Mouse (Mus musculus): ENCODE data around the gene Ppp2r5b. TPM values are rescaled to one million over a fixed set of nuclear protein-coding genes. Genes with fewer than 3 reads are reported as not detected.

Gene Ppp2r5b
- total and polyA plus RNA-seq, 2 experiments: 3.2 to 14.5 TPM

GRCm38 (mm10) chr19:6204265-6204664 lies 31.4 kb downstream of the Ppp2r5b start:
- no peaks in the 10 kb centered on the region for H3K4me1 ChIP-seq (ENCODE audit: control insufficient read depth, insufficient read depth, low read length)
- no peak overlapping the region for H3K9ac ChIP-seq (ENCODE audit: low read depth, low read length)
- 79% methylated on average over 2 of the region's 2 CpGs for WGBS
- DNase-seq (ENCODE audit: extremely low read depth, low read depth, low spot score): no peak
- no peaks in the 10 kb centered on the region for H3K79me2 ChIP-seq (ENCODE audit: control insufficient read depth, insufficient read depth, low read length)
- no peaks in the 10 kb centered on the region for H3K27me3 ChIP-seq (ENCODE audit: control insufficient read depth, insufficient read depth, low read length)
- H3K36me3 ChIP-seq (ENCODE audit: control insufficient read depth, insufficient read depth, low read length): no peaks in the 10 kb centered on the region
- H3K27ac ChIP-seq (replicated peaks; ENCODE audit: insufficient read depth, low read depth, low read length): no peak overlapping the region
- H3K4me3 ChIP-seq (ENCODE audit: insufficient read depth, low read depth, low read length): no peak overlapping the region
- no peak for TF ChIP-seq POLR2A (IDR thresholded peaks at IDR 0.05; ENCODE audit: extremely low read depth, insufficient read depth, low read length)
- no peak for TF ChIP-seq CTCF (IDR thresholded peaks at IDR 0.05; ENCODE audit: low read depth, low read length)

- no peak for DNase-seq (ENCODE audit: extremely low read depth, low read depth, low spot score)
- Histone ChIP-seq H3K4me3 (ENCODE audit: insufficient read depth, low read depth, low read length) (no peak within 1 kb of the TSS), H3K36me3 (ENCODE audit: control insufficient read depth, insufficient read depth, low read length) (no peaks in the 10 kb centered on the region), H3K79me2 (ENCODE audit: control insufficient read depth, insufficient read depth, low read length) (no peaks in the 10 kb centered on the region), H3K27ac (replicated peaks; ENCODE audit: insufficient read depth, low read depth, low read length) (no peak within 1 kb of the TSS), H3K9ac (ENCODE audit: low read depth, low read length) (no peak within 1 kb of the TSS), H3K4me1 (ENCODE audit: control insufficient read depth, insufficient read depth, low read length) (no peaks in the 10 kb centered on the region), H3K27me3 (ENCODE audit: control insufficient read depth, insufficient read depth, low read length) (no peaks in the 10 kb centered on the region)
- WGBS: 80% methylated on average over 23 of the region's 23 CpGs
- TF ChIP-seq POLR2A (IDR thresholded peaks at IDR 0.05; ENCODE audit: extremely low read depth, insufficient read depth, low read length) (no peak), CTCF (IDR thresholded peaks at IDR 0.05; ENCODE audit: low read depth, low read length) (no peak)
Observed at GRCm38 (mm10) chr19:6184131-6184530, 51.5 kb downstream of the Ppp2r5b start, which contains the start of gene Majin. Gene Majin, plus strand, starts transcription at chr19:6184388.

DNA sequence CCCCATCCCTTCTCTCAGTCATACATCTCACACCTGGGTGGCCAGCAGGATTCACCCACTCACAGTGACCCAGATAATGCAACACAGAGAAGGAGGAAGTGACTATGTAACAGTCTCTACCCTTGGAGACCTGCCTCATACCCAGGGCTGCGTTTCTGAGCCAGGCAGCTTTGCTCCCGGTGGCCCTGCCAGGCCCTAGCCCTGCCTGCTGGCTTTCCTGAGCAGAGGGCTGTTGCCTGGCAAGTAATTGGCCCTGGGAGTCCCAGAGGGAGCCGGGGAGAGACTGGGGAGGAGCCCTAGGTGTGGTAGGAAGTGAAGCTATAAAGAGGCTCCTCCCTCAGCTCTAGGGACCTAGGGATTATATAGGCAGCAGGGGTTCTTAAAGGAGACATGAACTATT lies 53.1 kb downstream of the Ppp2r5b start:
- Histone ChIP-seq H3K4me3 (ENCODE audit: insufficient read depth, low read depth, low read length) (no peak overlapping the region), H3K4me1 (ENCODE audit: control insufficient read depth, insufficient read depth, low read length) (no peaks in the 10 kb centered on the region), H3K79me2 (ENCODE audit: control insufficient read depth, insufficient read depth, low read length) (no peaks in the 10 kb centered on the region), H3K9ac (ENCODE audit: low read depth, low read length) (no peak overlapping the region), H3K27me3 (ENCODE audit: control insufficient read depth, insufficient read depth, low read length) (no peaks in the 10 kb centered on the region), H3K36me3 (ENCODE audit: control insufficient read depth, insufficient read depth, low read length) (no peaks in the 10 kb centered on the region), H3K27ac (replicated peaks; ENCODE audit: insufficient read depth, low read depth, low read length) (no peak overlapping the region)
- 32% methylated on average over 3 of the region's 3 CpGs for WGBS
- no peak for DNase-seq (ENCODE audit: extremely low read depth, low read depth, low spot score)
- TF ChIP-seq POLR2A (IDR thresholded peaks at IDR 0.05; ENCODE audit: extremely low read depth, insufficient read depth, low read length) (no peak), CTCF (IDR thresholded peaks at IDR 0.05; ENCODE audit: low read depth, low read length) (no peak)

- 21% methylated on average over 5 of the region's 5 CpGs for WGBS
- Histone ChIP-seq H3K27ac (replicated peaks; ENCODE audit: insufficient read depth, low read depth, low read length) (no peak overlapping the region), H3K4me1 (ENCODE audit: control insufficient read depth, insufficient read depth, low read length) (no peaks in the 10 kb centered on the region), H3K27me3 (ENCODE audit: control insufficient read depth, insufficient read depth, low read length) (no peaks in the 10 kb centered on the region), H3K9ac (ENCODE audit: low read depth, low read length) (no peak overlapping the region), H3K4me3 (ENCODE audit: insufficient read depth, low read depth, low read length) (no peak overlapping the region), H3K79me2 (ENCODE audit: control insufficient read depth, insufficient read depth, low read length) (no peaks in the 10 kb centered on the region), H3K36me3 (ENCODE audit: control insufficient read depth, insufficient read depth, low read length) (no peaks in the 10 kb centered on the region)
- DNase-seq (ENCODE audit: extremely low read depth, low read depth, low spot score): no peak
- no peak for TF ChIP-seq POLR2A (IDR thresholded peaks at IDR 0.05; ENCODE audit: extremely low read depth, insufficient read depth, low read length)
- TF ChIP-seq CTCF (IDR thresholded peaks at IDR 0.05; ENCODE audit: low read depth, low read length): no peak
Observed at GRCm38 (mm10) chr19:6181629-6182028, 54.0 kb downstream of the Ppp2r5b start.

DNA sequence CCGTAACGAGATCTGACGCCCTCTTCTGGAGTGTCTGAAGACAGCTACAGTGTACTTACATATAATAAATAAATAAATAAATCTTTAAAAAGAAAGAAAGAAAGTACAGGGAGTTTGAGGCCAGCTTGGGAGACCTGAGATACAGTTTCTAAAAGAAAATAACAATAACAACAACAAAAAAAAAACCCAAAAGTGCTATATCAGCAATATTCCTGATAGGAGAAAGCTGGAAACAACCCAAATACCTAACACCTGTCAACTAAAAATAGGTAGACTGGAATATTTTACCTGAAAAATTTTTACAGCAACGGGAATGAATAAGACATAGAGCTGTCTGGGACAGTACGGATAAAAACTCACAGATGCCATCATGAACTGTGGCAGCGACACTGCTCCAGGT lies 56.9 kb downstream of the Ppp2r5b start:
- H3K36me3 ChIP-seq (ENCODE audit: control insufficient read depth, insufficient read depth, low read length): no peaks in the 10 kb centered on the region
- no peaks in the 10 kb centered on the region for H3K27me3 ChIP-seq (ENCODE audit: control insufficient read depth, insufficient read depth, low read length)
- WGBS: 91% methylated on average over 6 of the region's 6 CpGs
- DNase-seq (ENCODE audit: extremely low read depth, low read depth, low spot score): no peak
- no peaks in the 10 kb centered on the region for H3K4me1 ChIP-seq (ENCODE audit: control insufficient read depth, insufficient read depth, low read length)
- no peak overlapping the region for H3K9ac ChIP-seq (ENCODE audit: low read depth, low read length)
- TF ChIP-seq CTCF (IDR thresholded peaks at IDR 0.05; ENCODE audit: low read depth, low read length) (no peak), POLR2A (IDR thresholded peaks at IDR 0.05; ENCODE audit: extremely low read depth, insufficient read depth, low read length) (no peak)
- H3K27ac ChIP-seq (replicated peaks; ENCODE audit: insufficient read depth, low read depth, low read length): no peak overlapping the region
- no peak overlapping the region for H3K4me3 ChIP-seq (ENCODE audit: insufficient read depth, low read depth, low read length)
- no peaks in the 10 kb centered on the region for H3K79me2 ChIP-seq (ENCODE audit: control insufficient read depth, insufficient read depth, low read length)

Other genes starting within 250 kb of the Ppp2r5b start
- not detected in 2 replicates for gene Slc22a20, start 249.7 kb downstream of the Ppp2r5b start, total RNA-seq (2014; rRNA removed)
- gene Slc22a20, start 249.7 kb downstream of the Ppp2r5b start, polyA plus RNA-seq (2012; rRNA removed): not detected in 2 replicates
- 8.0 and 9.9 TPM in 2 replicates for gene Capn1, start 220.0 kb downstream of the Ppp2r5b start, total RNA-seq (2014; rRNA removed)
- 10.6 and 12.7 TPM in 2 replicates for gene Capn1, start 220.0 kb downstream of the Ppp2r5b start, polyA plus RNA-seq (2012; rRNA removed)
- 7.6 and 15.2 TPM in 2 replicates for gene Syvn1, start 189.3 kb downstream of the Ppp2r5b start, total RNA-seq (2014; rRNA removed)
- 53.0 and 64.7 TPM in 2 replicates for gene Syvn1, start 189.3 kb downstream of the Ppp2r5b start, polyA plus RNA-seq (2012; rRNA removed)
- gene Mrpl49, start 178.1 kb downstream of the Ppp2r5b start, total RNA-seq (2014; rRNA removed): 27.1 and 27.2 TPM in 2 replicates
- 13.6 and 16.8 TPM in 2 replicates for gene Mrpl49, start 178.1 kb downstream of the Ppp2r5b start, polyA plus RNA-seq (2012; rRNA removed)
- gene Fau, start 178.0 kb downstream of the Ppp2r5b start, total RNA-seq (2014; rRNA removed): 455 and 560 TPM in 2 replicates
- gene Fau, start 178.0 kb downstream of the Ppp2r5b start, polyA plus RNA-seq (2012; rRNA removed): 715 and 820 TPM in 2 replicates
- 10.9 and 12.6 TPM in 2 replicates for gene Znhit2, start 174.7 kb downstream of the Ppp2r5b start, total RNA-seq (2014; rRNA removed)
- 52.6 and 52.7 TPM in 2 replicates for gene Znhit2, start 174.7 kb downstream of the Ppp2r5b start, polyA plus RNA-seq (2012; rRNA removed)
- 185 and 210 TPM in 2 replicates for gene Tm7sf2, start 167.5 kb downstream of the Ppp2r5b start, total RNA-seq (2014; rRNA removed)
- gene Tm7sf2, start 167.5 kb downstream of the Ppp2r5b start, polyA plus RNA-seq (2012; rRNA removed): 433 and 503 TPM in 2 replicates
- gene Vps51, start 158.6 kb downstream of the Ppp2r5b start, total RNA-seq (2014; rRNA removed): 16.0 and 19.8 TPM in 2 replicates
- 30.4 and 36.3 TPM in 2 replicates for gene Vps51, start 158.6 kb downstream of the Ppp2r5b start, polyA plus RNA-seq (2012; rRNA removed)
- not detected in 2 replicates for gene Tmem262, start 155.8 kb downstream of the Ppp2r5b start, total RNA-seq (2014; rRNA removed)
- gene Tmem262, start 155.8 kb downstream of the Ppp2r5b start, polyA plus RNA-seq (2012; rRNA removed): not detected in 2 replicates
- 0.34 and 0.46 TPM in 2 replicates for gene Gm28374, start 153.6 kb downstream of the Ppp2r5b start, total RNA-seq (2014; rRNA removed)
- 0.20 TPM in 1 of 2 replicates, not detected in the other for gene Gm28374, start 153.6 kb downstream of the Ppp2r5b start, polyA plus RNA-seq (2012; rRNA removed)
- 7.9 and 11.0 TPM in 2 replicates for gene Zfpl1, start 150.9 kb downstream of the Ppp2r5b start, total RNA-seq (2014; rRNA removed)
- gene Zfpl1, start 150.9 kb downstream of the Ppp2r5b start, polyA plus RNA-seq (2012; rRNA removed): 45.1 and 49.1 TPM in 2 replicates
- gene Cdca5, start 150.9 kb downstream of the Ppp2r5b start, total RNA-seq (2014; rRNA removed): 0.28 and 0.47 TPM in 2 replicates
- 0.18 and 0.20 TPM in 2 replicates for gene Cdca5, start 150.9 kb downstream of the Ppp2r5b start, polyA plus RNA-seq (2012; rRNA removed)
- not detected in 2 replicates for gene AC131692.1, start 141.5 kb downstream of the Ppp2r5b start, total RNA-seq (2014; rRNA removed)
- gene AC131692.1, start 141.5 kb downstream of the Ppp2r5b start, polyA plus RNA-seq (2012; rRNA removed): not detected in 2 replicates
- not detected in 2 replicates for gene Naaladl1, start 130.1 kb downstream of the Ppp2r5b start, total RNA-seq (2014; rRNA removed)
- gene Naaladl1, start 130.1 kb downstream of the Ppp2r5b start, polyA plus RNA-seq (2012; rRNA removed): not detected in 2 replicates
- gene Sac3d1, start 117.2 kb downstream of the Ppp2r5b start, total RNA-seq (2014; rRNA removed): 4.0 and 4.9 TPM in 2 replicates
- gene Sac3d1, start 117.2 kb downstream of the Ppp2r5b start, polyA plus RNA-seq (2012; rRNA removed): 19.4 and 22.0 TPM in 2 replicates
- 7.2 and 10.5 TPM in 2 replicates for gene Snx15, start 107.6 kb downstream of the Ppp2r5b start, total RNA-seq (2014; rRNA removed)
- 19.1 and 20.5 TPM in 2 replicates for gene Snx15, start 107.6 kb downstream of the Ppp2r5b start, polyA plus RNA-seq (2012; rRNA removed)
- 0.74 and 1.6 TPM in 2 replicates for gene Batf2, start 94.9 kb downstream of the Ppp2r5b start, total RNA-seq (2014; rRNA removed)
- 1.1 and 2.4 TPM in 2 replicates for gene Batf2, start 94.9 kb downstream of the Ppp2r5b start, polyA plus RNA-seq (2012; rRNA removed)
- gene Arl2, start 94.3 kb downstream of the Ppp2r5b start, total RNA-seq (2014; rRNA removed): 2.5 and 3.0 TPM in 2 replicates
- gene Arl2, start 94.3 kb downstream of the Ppp2r5b start, polyA plus RNA-seq (2012; rRNA removed): 13.9 and 16.3 TPM in 2 replicates
- gene Majin, start 51.5 kb downstream of the Ppp2r5b start, total RNA-seq (2014; rRNA removed): not detected in 2 replicates
- gene Majin, start 51.5 kb downstream of the Ppp2r5b start, polyA plus RNA-seq (2012; rRNA removed): 0.14 TPM in 1 of 2 replicates, not detected in the other
- gene Gpha2, start 9.5 kb downstream of the Ppp2r5b start, total RNA-seq (2014; rRNA removed): 0.27 and 0.28 TPM in 2 replicates
- not detected in 2 replicates for gene Gpha2, start 9.5 kb downstream of the Ppp2r5b start, polyA plus RNA-seq (2012; rRNA removed)
- gene Atg2a, start 5.8 kb upstream of the Ppp2r5b start, total RNA-seq (2014; rRNA removed): 9.1 and 16.0 TPM in 2 replicates
- gene Atg2a, start 5.8 kb upstream of the Ppp2r5b start, polyA plus RNA-seq (2012; rRNA removed): 26.8 and 32.3 TPM in 2 replicates
- gene Ehd1, start 40.9 kb upstream of the Ppp2r5b start, total RNA-seq (2014; rRNA removed): 25.3 and 29.7 TPM in 2 replicates
- gene Ehd1, start 40.9 kb upstream of the Ppp2r5b start, polyA plus RNA-seq (2012; rRNA removed): 140 and 154 TPM in 2 replicates
- 3.1 and 4.6 TPM in 2 replicates for gene Cdc42bpg, start 70.6 kb upstream of the Ppp2r5b start, total RNA-seq (2014; rRNA removed)
- gene Cdc42bpg, start 70.6 kb upstream of the Ppp2r5b start, polyA plus RNA-seq (2012; rRNA removed): 6.7 and 7.3 TPM in 2 replicates
- 9.3 and 10.1 TPM in 2 replicates for gene Men1, start 99.1 kb upstream of the Ppp2r5b start, total RNA-seq (2014; rRNA removed)
- 26.6 and 29.4 TPM in 2 replicates for gene Men1, start 99.1 kb upstream of the Ppp2r5b start, polyA plus RNA-seq (2012; rRNA removed)
- 12.8 and 17.1 TPM in 2 replicates for gene Map4k2, start 105.3 kb upstream of the Ppp2r5b start, total RNA-seq (2014; rRNA removed)
- gene Map4k2, start 105.3 kb upstream of the Ppp2r5b start, polyA plus RNA-seq (2012; rRNA removed): 33.0 and 39.1 TPM in 2 replicates
- 28.5 and 34.8 TPM in 2 replicates for gene Sf1, start 127.8 kb upstream of the Ppp2r5b start, total RNA-seq (2014; rRNA removed)
- 45.7 and 62.8 TPM in 2 replicates for gene Sf1, start 127.8 kb upstream of the Ppp2r5b start, polyA plus RNA-seq (2012; rRNA removed)
- gene Pygm, start 148.5 kb upstream of the Ppp2r5b start, total RNA-seq (2014; rRNA removed): 0.94 and 1.6 TPM in 2 replicates
- gene Pygm, start 148.5 kb upstream of the Ppp2r5b start, polyA plus RNA-seq (2012; rRNA removed): 1.1 and 2.3 TPM in 2 replicates
- 19.9 and 23.4 TPM in 2 replicates for gene Rasgrp2, start 163.5 kb upstream of the Ppp2r5b start, total RNA-seq (2014; rRNA removed)
- 36.5 and 39.5 TPM in 2 replicates for gene Rasgrp2, start 163.5 kb upstream of the Ppp2r5b start, polyA plus RNA-seq (2012; rRNA removed)
- 0.28 and 1.1 TPM in 2 replicates for gene Nrxn2, start 182.9 kb upstream of the Ppp2r5b start, total RNA-seq (2014; rRNA removed)
- 1.2 and 2.4 TPM in 2 replicates for gene Nrxn2, start 182.9 kb upstream of the Ppp2r5b start, polyA plus RNA-seq (2012; rRNA removed)